Mouse (Mus musculus): ENCODE results near the gene Rfwd3. TPM values are rescaled to one million over a fixed set of nuclear protein-coding genes. Genes with fewer than 3 reads are reported as not detected.
"Not testable (repeated sequence)": the region's sequence is repeated elsewhere in the genome, so short reads cannot be mapped to it uniquely, and the experiment has no call there.

The Rfwd3 gene
- 40.4 and 44.2 TPM in 2 replicates for polyA plus RNA-seq (2015; fragmentation: Nextera tagmentation; extraction: Ambion mirVana)

DNA sequence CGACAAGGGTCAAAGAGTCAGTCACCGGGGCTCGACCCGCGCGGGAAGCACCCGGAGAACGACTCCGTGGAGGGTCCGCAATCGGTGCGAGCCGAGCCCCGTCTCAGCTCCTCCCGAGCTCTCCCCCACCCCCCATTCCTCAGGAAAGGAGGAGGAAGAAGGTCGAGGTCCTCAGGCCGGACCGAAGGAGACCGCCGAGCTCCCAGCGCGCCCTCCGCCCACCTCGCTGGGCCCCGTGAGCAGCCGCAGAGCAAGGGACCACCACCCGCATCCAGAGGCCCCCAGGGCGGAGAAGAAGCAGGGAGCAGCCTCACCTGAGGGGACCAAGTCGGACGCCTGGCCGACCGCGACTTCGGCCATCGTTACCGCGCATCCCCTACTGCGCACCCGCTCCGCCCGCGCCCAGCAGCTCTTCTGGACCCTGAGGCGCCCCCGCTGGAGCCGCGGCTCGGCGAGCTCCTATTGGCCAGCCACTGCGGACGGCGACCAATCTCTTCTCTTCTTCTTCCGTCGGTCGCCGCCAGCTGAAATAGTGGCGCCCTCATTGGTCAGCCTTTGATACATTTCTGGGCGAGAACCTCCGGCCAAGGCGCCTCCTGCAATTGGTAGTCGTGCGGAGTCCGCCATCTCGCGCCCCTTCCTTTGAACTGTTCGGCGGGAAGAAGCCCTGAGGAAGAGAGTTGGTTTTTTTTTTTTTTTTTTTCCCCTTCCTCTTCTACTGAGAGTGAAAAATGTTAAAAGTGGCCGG is at the start of gene Rfwd3:
Gene Rfwd3, minus strand, starts transcription at position 402 of the 748 bp plus-strand sequence.
- Histone ChIP-seq H3K9me3 (replicated peaks) (no peaks in the 10 kb centered on the region), H3K4me1 (peaks cover 8% of the 10 kb centered on the region; the same call in 1 of the 2 replicates), H3K27me3 (no peaks in the 10 kb centered on the region), H3K36me3 (peaks cover 12% of the 10 kb centered on the region), H3K9ac (peak within 1 kb of the TSS; percentile 94), H3K4me3 (replicated peaks) (peak within 1 kb of the TSS; percentile 93), H3K4me2 (replicated peaks) (peak within 1 kb of the TSS; percentile 59), H3K27ac (replicated peaks) (peak within 1 kb of the TSS; percentile 88)
- under 1% methylated on average over 66 of the region's 67 CpGs for WGBS
- ATAC-seq (ENCODE audit: insufficient number of reproducible peaks, low FRiP score, low TSS enrichment, low read depth), result peak; percentile 99

DNA sequence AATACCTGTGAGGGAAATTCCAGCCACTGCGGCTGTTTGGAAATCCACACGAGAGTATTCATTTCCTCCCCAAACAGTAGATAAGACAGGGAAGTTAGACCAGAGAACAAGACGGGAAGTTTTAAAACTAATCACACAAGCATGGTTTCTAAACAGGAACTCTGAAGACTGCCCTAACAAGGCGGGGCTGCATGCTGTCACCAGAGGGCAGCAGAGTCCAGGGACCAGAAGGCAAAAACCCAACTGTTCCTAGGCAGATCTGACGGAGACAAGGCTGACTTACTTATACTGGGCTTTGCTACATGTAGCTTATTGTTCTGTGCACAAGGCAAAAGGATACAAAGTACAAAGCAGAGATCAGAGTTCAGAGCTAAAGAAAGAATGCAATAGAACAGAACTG is 43.2 kb upstream of the Rfwd3 start:
- WGBS, result 9% methylated on average over 5 of the region's 5 CpGs
- Histone ChIP-seq H3K27me3 (peaks cover 11% of the 10 kb centered on the region; the same call in 1 of the 2 replicates), H3K36me3 (no peaks in the 10 kb centered on the region), H3K9ac (no peak overlapping the region), H3K4me1 (no peaks in the 10 kb centered on the region), H3K4me3 (replicated peaks) (no peak overlapping the region), H3K9me3 (replicated peaks) (no peaks in the 10 kb centered on the region), H3K27ac (replicated peaks) (no peak overlapping the region), H3K4me2 (replicated peaks) (no peak overlapping the region)
- ATAC-seq (ENCODE audit: insufficient number of reproducible peaks, low FRiP score, low TSS enrichment, low read depth), result 0 out of 2 replicates have a peak, but pooled peaks have one; percentile 54

- H3K4me1 ChIP-seq, result 0 out of 2 replicates have a peak, but pooled peaks cover 5% of the 10 kb centered on the region
- no peaks in the 10 kb centered on the region for H3K36me3 ChIP-seq
- no peak overlapping the region for H3K27ac ChIP-seq (replicated peaks)
- no peak overlapping the region for H3K9ac ChIP-seq
- H3K9me3 ChIP-seq (replicated peaks), result no peaks in the 10 kb centered on the region
- no peak for ATAC-seq (ENCODE audit: insufficient number of reproducible peaks, low FRiP score, low TSS enrichment, low read depth)
- no peak overlapping the region for H3K4me3 ChIP-seq (replicated peaks)
- peaks cover 19% of the 10 kb centered on the region for H3K27me3 ChIP-seq
- 75% methylated on average over 3 of the region's 3 CpGs for WGBS
- no peak overlapping the region for H3K4me2 ChIP-seq (replicated peaks)
Measured at GRCm38 (mm10) chr8:111340186-111340585, 40.2 kb upstream of the Rfwd3 start.

DNA sequence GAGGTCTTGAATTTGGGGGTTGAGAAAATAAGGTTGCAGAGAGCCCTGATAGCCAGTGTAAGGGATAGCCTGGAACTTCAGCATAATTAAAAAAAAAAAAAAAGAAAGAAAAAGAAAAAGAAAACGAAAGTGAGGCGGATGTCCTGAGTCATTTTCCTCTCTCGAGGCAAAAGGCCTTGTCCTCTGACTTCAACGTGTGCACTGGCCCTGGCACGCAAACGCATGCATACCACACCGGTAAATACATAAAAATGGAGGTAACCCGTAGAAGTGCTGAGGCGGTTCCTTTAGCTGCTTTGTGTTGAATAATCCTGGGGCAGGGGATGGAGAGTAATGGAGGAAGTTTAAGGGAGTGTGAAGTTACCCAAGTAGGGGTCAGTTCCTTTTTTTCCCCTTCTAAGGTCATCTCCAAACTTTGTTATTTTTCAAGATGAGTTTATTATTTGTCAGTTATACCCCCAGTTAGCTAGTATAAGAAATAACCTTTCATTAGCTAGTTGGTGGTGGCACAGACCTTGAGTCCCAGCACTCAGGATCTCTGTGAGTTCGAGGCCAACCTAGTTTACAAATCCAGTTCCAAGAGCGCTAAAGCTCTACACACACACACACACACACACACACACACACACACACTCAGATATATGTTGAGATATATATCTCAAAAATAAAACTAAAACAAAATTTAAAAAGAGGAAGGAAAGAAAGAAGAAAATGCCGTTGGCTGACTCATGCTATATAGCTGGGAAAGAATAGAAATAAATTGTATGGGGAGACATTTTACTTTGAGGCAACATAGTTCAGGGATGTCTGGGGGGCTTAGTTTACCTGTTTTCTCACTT is 38.6 kb upstream of the Rfwd3 start:
- peaks cover 19% of the 10 kb centered on the region for H3K27me3 ChIP-seq
- H3K4me3 ChIP-seq (replicated peaks), result peak overlapping the region; percentile 45
- peak overlapping the region; percentile 82 for H3K4me2 ChIP-seq (replicated peaks)
- 0 out of 2 replicates have a peak, but pooled peaks cover 5% of the 10 kb centered on the region for H3K4me1 ChIP-seq
- no peak overlapping the region; the same call in 1 of the 2 replicates for H3K9ac ChIP-seq
- no peaks in the 10 kb centered on the region for H3K36me3 ChIP-seq
- WGBS, result 43% methylated on average over 12 of the region's 12 CpGs
- H3K27ac ChIP-seq (replicated peaks), result no peak overlapping the region
- no peak for ATAC-seq (ENCODE audit: insufficient number of reproducible peaks, low FRiP score, low TSS enrichment, low read depth)
- H3K9me3 ChIP-seq (replicated peaks), result no peaks in the 10 kb centered on the region

GRCm38 (mm10) chr8:111337890-111338347 is 37.9 kb upstream of the Rfwd3 start, which contains the start of gene Mlkl:
Gene Mlkl, minus strand, starts transcription at chr8:111338177.
- Histone ChIP-seq H3K36me3 (no peaks in the 10 kb centered on the region), H3K27ac (replicated peaks) (no peak within 1 kb of the TSS), H3K9me3 (replicated peaks) (no peaks in the 10 kb centered on the region), H3K4me1 (0 out of 2 replicates have a peak, but pooled peaks cover 5% of the 10 kb centered on the region), H3K4me2 (replicated peaks) (peak within 1 kb of the TSS; percentile 82), H3K27me3 (peaks cover 19% of the 10 kb centered on the region), H3K9ac (no peak within 1 kb of the TSS; the same call in 1 of the 2 replicates), H3K4me3 (replicated peaks) (peak within 1 kb of the TSS; percentile 45)
- no peak for ATAC-seq (ENCODE audit: insufficient number of reproducible peaks, low FRiP score, low TSS enrichment, low read depth)
- under 1% methylated on average over 29 of the region's 29 CpGs for WGBS

- H3K4me2 ChIP-seq (replicated peaks), result peak overlapping the region; percentile 82
Measured at GRCm38 (mm10) chr8:111337311-111337889, 37.4 kb upstream of the Rfwd3 start.

DNA sequence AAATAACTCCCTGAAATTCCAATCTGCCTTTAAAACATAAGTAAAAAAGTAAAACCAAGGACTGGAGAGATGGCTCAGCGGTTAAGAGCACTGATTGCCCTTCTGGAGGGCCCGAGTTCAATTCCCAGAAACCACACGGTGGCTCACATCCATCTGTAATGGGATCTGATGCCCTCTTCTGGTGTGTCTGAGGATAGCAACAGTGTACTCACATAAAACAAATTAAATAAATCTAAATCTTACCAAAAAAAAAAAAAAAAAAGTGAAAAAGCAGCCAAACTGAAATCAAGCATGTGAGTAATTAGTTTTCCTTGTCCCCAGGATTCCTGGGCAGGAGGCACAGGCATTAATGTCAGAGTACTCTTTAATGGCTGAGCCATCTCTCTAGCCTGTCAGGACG is 36.7 kb upstream of the Rfwd3 start:
- no peak overlapping the region for H3K4me2 ChIP-seq (replicated peaks)
- H3K4me3 ChIP-seq (replicated peaks), result no peak overlapping the region
- H3K4me1 ChIP-seq, result 0 out of 2 replicates have a peak, but pooled peaks cover 5% of the 10 kb centered on the region
- peaks cover 19% of the 10 kb centered on the region for H3K27me3 ChIP-seq
- no peaks in the 10 kb centered on the region for H3K36me3 ChIP-seq
- no peak for ATAC-seq (ENCODE audit: insufficient number of reproducible peaks, low FRiP score, low TSS enrichment, low read depth)
- H3K9me3 ChIP-seq (replicated peaks), result no peaks in the 10 kb centered on the region
- H3K9ac ChIP-seq, result no peak overlapping the region
- WGBS, result 75% methylated on average over 4 of the region's 4 CpGs
- no peak overlapping the region for H3K27ac ChIP-seq (replicated peaks)

More at GRCm38 (mm10) chr8:111337311-111337889, 37.4 kb upstream of the Rfwd3 start:
- WGBS, result 29% methylated on average over 17 of the region's 17 CpGs
- Histone ChIP-seq H3K9ac (no peak overlapping the region), H3K36me3 (no peaks in the 10 kb centered on the region), H3K4me1 (0 out of 2 replicates have a peak, but pooled peaks cover 5% of the 10 kb centered on the region), H3K4me3 (replicated peaks) (peak overlapping the region; percentile 45), H3K27ac (replicated peaks) (no peak overlapping the region), H3K27me3 (peaks cover 19% of the 10 kb centered on the region), H3K9me3 (replicated peaks) (no peaks in the 10 kb centered on the region)
- ATAC-seq (ENCODE audit: insufficient number of reproducible peaks, low FRiP score, low TSS enrichment, low read depth), result no peak

- WGBS, result 73% methylated on average over 6 of the region's 6 CpGs
- Histone ChIP-seq H3K9ac (no peak overlapping the region), H3K27ac (replicated peaks) (no peak overlapping the region), H3K4me3 (replicated peaks) (no peak overlapping the region), H3K36me3 (no peaks in the 10 kb centered on the region), H3K27me3 (no peaks in the 10 kb centered on the region), H3K4me2 (replicated peaks) (no peak overlapping the region), H3K4me1 (no peaks in the 10 kb centered on the region), H3K9me3 (replicated peaks) (no peaks in the 10 kb centered on the region)
- ATAC-seq (ENCODE audit: insufficient number of reproducible peaks, low FRiP score, low TSS enrichment, low read depth), result no peak
Measured at GRCm38 (mm10) chr8:111325222-111325790, 25.3 kb upstream of the Rfwd3 start.

DNA sequence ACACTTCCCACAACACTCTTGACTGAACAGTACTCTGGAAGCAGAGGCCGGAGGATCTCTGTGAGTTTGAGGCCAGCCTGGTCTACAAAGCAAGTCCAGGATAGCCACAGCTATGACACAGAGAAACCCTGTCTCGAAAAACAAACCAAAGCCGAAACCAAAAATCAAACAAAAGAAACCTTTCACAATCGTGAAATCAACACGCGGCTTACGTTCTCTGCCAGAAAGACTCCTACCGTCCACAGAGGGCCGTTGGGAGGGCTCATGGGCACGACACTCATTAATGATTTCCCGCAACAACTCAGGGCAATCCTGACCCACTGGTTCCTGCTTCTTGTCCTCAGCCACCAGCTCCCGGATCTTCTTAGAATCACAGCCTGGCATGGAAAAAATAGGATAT is 14.7 kb upstream of the Rfwd3 start:
- H3K4me1 ChIP-seq, result no peaks in the 10 kb centered on the region
- H3K4me3 ChIP-seq (replicated peaks), result no peak overlapping the region
- H3K27me3 ChIP-seq, result no peaks in the 10 kb centered on the region; the same call in 1 of the 2 replicates
- H3K36me3 ChIP-seq, result no peaks in the 10 kb centered on the region
- H3K4me2 ChIP-seq (replicated peaks), result no peak overlapping the region
- no peak overlapping the region for H3K27ac ChIP-seq (replicated peaks)
- no peaks in the 10 kb centered on the region for H3K9me3 ChIP-seq (replicated peaks)
- H3K9ac ChIP-seq, result no peak overlapping the region
- WGBS, result 88% methylated on average over 12 of the region's 12 CpGs
- ATAC-seq (ENCODE audit: insufficient number of reproducible peaks, low FRiP score, low TSS enrichment, low read depth), result no peak

DNA sequence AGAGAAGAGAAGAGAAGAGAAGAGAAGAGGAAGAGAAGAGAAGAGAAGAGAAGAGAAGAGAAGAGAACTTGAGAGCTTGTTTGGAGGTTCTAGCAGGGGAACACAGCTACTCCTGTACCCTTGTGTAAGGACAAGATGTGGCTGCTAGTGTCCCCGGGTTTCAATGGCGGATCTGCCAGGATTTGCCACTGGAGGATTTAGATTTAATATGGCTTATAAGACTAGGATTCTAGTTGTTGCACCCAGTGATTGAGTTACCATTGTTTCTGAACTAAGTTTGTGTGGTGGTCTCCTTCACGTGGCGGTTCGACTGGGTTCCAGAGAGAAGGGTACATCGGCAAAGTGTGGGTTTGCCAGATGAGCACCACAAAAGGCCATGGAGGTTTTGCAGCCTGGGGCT is 13.9 kb upstream of the Rfwd3 start:
- WGBS, result 94% methylated on average over 6 of the region's 6 CpGs
- not testable (repeated sequence) for H3K4me1 ChIP-seq; H3K36me3 ChIP-seq; H3K9me3 ChIP-seq (replicated peaks); H3K27me3 ChIP-seq; H3K4me2 ChIP-seq (replicated peaks); H3K27ac ChIP-seq (replicated peaks); ATAC-seq (ENCODE audit: insufficient number of reproducible peaks, low FRiP score, low TSS enrichment, low read depth); H3K4me3 ChIP-seq (replicated peaks); H3K9ac ChIP-seq
